Comparison of ENCODE assay signal across 18 mouse cellular contexts in genomic region chr2:11457904-11458303, GRCm38 (mm10).
DNase-seq lines count a peak whose midpoint lies in the region; ATAC-seq and TF ChIP-seq lines count a peak whose summit lies in the region.
"Had no signal": no experiment of that assay in that cellular context is flagged by ENCODE, and none has a peak within 500 bp of the region (broad histone marks: within the 10 kb centered on the region; RNA-seq: fewer than 3 reads in every experiment).

No protein-coding gene starts in this region.

- TF ChIP-seq POLR2A in lung, adult 2 months (IDR thresholded peaks at IDR 0.05; ENCODE audit: borderline replicate concordance, extremely low read depth, low read depth, low read length): no peak
- TF ChIP-seq POLR2A in MEL (IDR thresholded peaks at IDR 0.05; ENCODE audit: control insufficient read depth in 1 of 2, insufficient read depth in 1 of 2, low read depth in 1 of 2, low read length in 2 of 2, poor library complexity in 1 of 2): no peak

- H3K79me2 ChIP-seq in MEL (ENCODE audit: control insufficient read depth, insufficient read depth, low read length, poor library complexity): no peaks in the 10 kb centered on the region

- H3K9me3 ChIP-seq in lung, embryonic 16.5 days (ENCODE audit: control insufficient read depth, low read length): no peaks in the 10 kb centered on the region
- no peaks in the 10 kb centered on the region for H3K9me3 ChIP-seq in MEL (replicated peaks; ENCODE audit: insufficient read depth, low read length)
- no peaks in the 10 kb centered on the region for H3K9me3 ChIP-seq in stomach, embryonic 14.5 days (ENCODE audit: control insufficient read depth, low read depth, low read length)
- H3K9me3 ChIP-seq in hindbrain, embryonic 11.5 days (ENCODE audit: control insufficient read depth, low read length): no peaks in the 10 kb centered on the region
- H3K9me3 ChIP-seq: G1E; heart, embryonic 15.5 days; hindbrain, embryonic 10.5 days; liver, embryonic 15.5 days had no signal

- no peak overlapping the region for H3K4me3 ChIP-seq in lung, embryonic 16.5 days (ENCODE audit: low read length)
- no peak overlapping the region for H3K4me3 ChIP-seq in lung, adult 2 months (replicated peaks; ENCODE audit: extremely low read depth, low read depth, low read length)
- H3K4me3 ChIP-seq in MEL (ENCODE audit: control insufficient read depth in 1 of 2, insufficient read depth in 1 of 2, low read depth in 2 of 2, low read length in 2 of 2): no peak overlapping the region
- H3K4me3 ChIP-seq in stomach, embryonic 14.5 days (ENCODE audit: low read depth, low read length): no peak overlapping the region
- H3K4me3 ChIP-seq in hindbrain, embryonic 11.5 days (ENCODE audit: low read depth, low read length): no peak overlapping the region
- H3K4me3 ChIP-seq: heart, embryonic 15.5 days; hindbrain, embryonic 10.5 days; layer of hippocampus, adult 2 months; liver, embryonic 15.5 days had no signal

- 0 out of 2 replicates have a peak, but pooled peaks cover 4% of the 10 kb centered on the region for H3K4me1 ChIP-seq in lung, embryonic 16.5 days (replicated peaks; ENCODE audit: control insufficient read depth, insufficient read depth, low read length)
- H3K4me1 ChIP-seq in lung, adult 2 months (ENCODE audit: control insufficient read depth, insufficient read depth, low read length): no peaks in the 10 kb centered on the region; the same call in 1 of the 2 replicates
- no peaks in the 10 kb centered on the region for H3K4me1 ChIP-seq in MEL (ENCODE audit: control insufficient read depth in 1 of 2, insufficient read depth in 2 of 2, low read length in 2 of 2)
- H3K4me1 ChIP-seq in stomach, embryonic 14.5 days (ENCODE audit: control insufficient read depth, insufficient read depth, low read length): no peaks in the 10 kb centered on the region
- no peaks in the 10 kb centered on the region for H3K4me1 ChIP-seq in hindbrain, embryonic 11.5 days (replicated peaks; ENCODE audit: control insufficient read depth, insufficient read depth, low read length)
- H3K4me1 ChIP-seq: hindbrain, embryonic 10.5 days; liver, embryonic 15.5 days had no signal

- no peaks in the 10 kb centered on the region for H3K36me3 ChIP-seq in lung, embryonic 16.5 days (ENCODE audit: control insufficient read depth, insufficient read depth, low read length)
- H3K36me3 ChIP-seq in MEL (ENCODE audit: control insufficient read depth in 1 of 2, insufficient read depth in 2 of 2, low read length in 2 of 2): no peaks in the 10 kb centered on the region
- no peaks in the 10 kb centered on the region for H3K36me3 ChIP-seq in stomach, embryonic 14.5 days (ENCODE audit: control insufficient read depth, insufficient read depth, low read length)
- H3K36me3 ChIP-seq in hindbrain, embryonic 11.5 days (ENCODE audit: control insufficient read depth, insufficient read depth, low read length): no peaks in the 10 kb centered on the region
- H3K36me3 ChIP-seq: G1E; heart, embryonic 15.5 days; hindbrain, embryonic 10.5 days; liver, embryonic 15.5 days had no signal

- no peak overlapping the region; the same call in 1 of the 2 replicates for H3K4me2 ChIP-seq in lung, embryonic 16.5 days (ENCODE audit: low read depth, low read length)
- H3K4me2 ChIP-seq in stomach, embryonic 14.5 days (replicated peaks; ENCODE audit: low read depth, low read length): no peak overlapping the region
- H3K4me2 ChIP-seq in hindbrain, embryonic 11.5 days (replicated peaks; ENCODE audit: low read depth, low read length): no peak overlapping the region
- H3K4me2 ChIP-seq: heart, embryonic 15.5 days; liver, embryonic 15.5 days had no signal

- TF ChIP-seq CTCF in lung, adult 2 months (IDR thresholded peaks at IDR 0.05; ENCODE audit: insufficient read depth, low read length): no peak
- no peak for TF ChIP-seq CTCF in MEL (IDR thresholded peaks at IDR 0.05 in 2 of 3, conservative IDR thresholded peaks at IDR 0.05 in 1 of 3; ENCODE audit: control insufficient read depth in 1 of 3, insufficient read depth in 1 of 3, low read depth in 2 of 3, low read length in 3 of 3, poor library complexity in 1 of 3, severe bottlenecking in 1 of 3)

- WGBS in lung, embryonic 16.5 days: 50% methylated on average over 7 of the region's 7 CpGs
- 59% methylated on average over 7 of the region's 7 CpGs for WGBS in lung, adult 2 months
- 53% methylated on average over 7 of the region's 7 CpGs for WGBS in stomach, embryonic 14.5 days
- 83% methylated on average over 7 of the region's 7 CpGs for WGBS in hindbrain, embryonic 11.5 days

- no peak for TF ChIP-seq EP300 in MEL (IDR thresholded peaks at IDR 0.05; ENCODE audit: low read depth in 1 of 2, low read length in 2 of 2)

- ATAC-seq in lung, embryonic 16.5 days (ENCODE audit: low read depth): peak; percentile 28; the same call in 1 of the 2 replicates
- peak; percentile 79 for ATAC-seq in stomach, embryonic 14.5 days (ENCODE audit: insufficient number of reproducible peaks, insufficient read depth, low FRiP score, low read depth)
- no peak for ATAC-seq in hindbrain, embryonic 11.5 days (ENCODE audit: low FRiP score)
- ATAC-seq: forebrain, embryonic 16.5 days had no signal

- H3K9ac ChIP-seq in lung, embryonic 16.5 days (ENCODE audit: low read length): no peak overlapping the region
- H3K9ac ChIP-seq in MEL (ENCODE audit: control insufficient read depth, low read depth, low read length, poor library complexity, severe bottlenecking): no peak overlapping the region
- no peak overlapping the region for H3K9ac ChIP-seq in stomach, embryonic 14.5 days (replicated peaks; ENCODE audit: low read depth, low read length)
- no peak overlapping the region for H3K9ac ChIP-seq in hindbrain, embryonic 11.5 days (ENCODE audit: low read depth, low read length)
- H3K9ac ChIP-seq: heart, embryonic 15.5 days; liver, embryonic 15.5 days had no signal

- peak; percentile 12 for DNase-seq in kidney, adult 11 months
- no peak for DNase-seq in kidney, postnatal 14 days
- no peak for DNase-seq in lung, adult 2 months
- no peak for DNase-seq in MEL (ENCODE audit: low read depth, low spot score)
- DNase-seq in hindbrain, embryonic 11.5 days (ENCODE audit: low spot score): no peak
- no peak for DNase-seq in layer of hippocampus, postnatal 25 days (ENCODE audit: extremely low spot score in 1 of 2, low spot score in 1 of 2)
- DNase-seq: adrenal gland, adult 2 months; cerebellum, postnatal 14 days; left cerebral cortex, postnatal 4 days; midbrain, embryonic 14.5 days had no signal

- H3K27ac ChIP-seq in lung, embryonic 16.5 days (ENCODE audit: low read length): no peak overlapping the region
- H3K27ac ChIP-seq in MEL (ENCODE audit: control insufficient read depth, low read depth, low read length): no peak overlapping the region
- H3K27ac ChIP-seq in stomach, embryonic 14.5 days (ENCODE audit: low read length): no peak overlapping the region
- no peak overlapping the region for H3K27ac ChIP-seq in hindbrain, embryonic 11.5 days (ENCODE audit: low read depth, low read length)
- H3K27ac ChIP-seq: heart, embryonic 15.5 days; hindbrain, embryonic 10.5 days; layer of hippocampus, adult 2 months; liver, embryonic 15.5 days had no signal

- no peaks in the 10 kb centered on the region for H3K27me3 ChIP-seq in lung, embryonic 16.5 days (ENCODE audit: control insufficient read depth, insufficient read depth, low read depth, low read length)
- no peaks in the 10 kb centered on the region; a peak in 1 of 4 replicates for H3K27me3 ChIP-seq in MEL (ENCODE audit: control insufficient read depth in 1 of 2, insufficient read depth in 2 of 2, low read length in 2 of 2)
- H3K27me3 ChIP-seq in stomach, embryonic 14.5 days (ENCODE audit: control insufficient read depth, insufficient read depth, low read length): no peaks in the 10 kb centered on the region
- no peaks in the 10 kb centered on the region for H3K27me3 ChIP-seq in hindbrain, embryonic 11.5 days (ENCODE audit: control insufficient read depth, insufficient read depth, low read length)
- H3K27me3 ChIP-seq: heart, embryonic 15.5 days; liver, embryonic 15.5 days had no signal

- TF ChIP-seq RAD21 in MEL (IDR thresholded peaks at IDR 0.05; ENCODE audit: low read depth, low read length): no peak

TF ChIP-seq in MEL, 35 proteins besides CTCF, POLR2A, EP300 and RAD21:
- no peak for TF ChIP-seq MXI1 (IDR thresholded peaks at IDR 0.05; ENCODE audit: low read depth, low read length)
- TF ChIP-seq USF1 (IDR thresholded peaks at IDR 0.05; ENCODE audit: low read depth, low read length): peak; percentile 39; the same call in 1 of the 2 replicates
